11 mouse cellular contexts compared by ENCODE assay signal in genomic region chr9:63998026-63998425, GRCm38 (mm10). TPM values are rescaled to one million over a fixed set of nuclear protein-coding genes. Genes with fewer than 3 reads are reported as not detected.
DNase-seq lines count a peak whose midpoint lies in the region; ATAC-seq lines count a peak whose summit lies in the region.
"Had no signal": no experiment of that assay in that cellular context is flagged by ENCODE, and none has a peak within 500 bp of the region (broad histone marks: within the 10 kb centered on the region; RNA-seq: fewer than 3 reads in every experiment).

No protein-coding gene starts in this region.

- no peak overlapping the region for H3K4me3 ChIP-seq in forebrain, embryonic 10.5 days
- no peak overlapping the region for H3K4me3 ChIP-seq in forebrain, embryonic 12.5 days (replicated peaks)
- no peak overlapping the region for H3K4me3 ChIP-seq in lung, embryonic 15.5 days
- H3K4me3 ChIP-seq in forebrain, embryonic 11.5 days (ENCODE audit: low read depth, low read length) = no peak overlapping the region
- H3K4me3 ChIP-seq in limb, embryonic 12.5 days (replicated peaks) = no peak overlapping the region
- H3K4me3 ChIP-seq: neural tube, embryonic 12.5 days had no signal

- peaks cover 50% of the 10 kb centered on the region for H3K4me1 ChIP-seq in forebrain, embryonic 10.5 days
- peaks cover 28% of the 10 kb centered on the region for H3K4me1 ChIP-seq in forebrain, embryonic 12.5 days
- H3K4me1 ChIP-seq in lung, embryonic 15.5 days = peaks cover 31% of the 10 kb centered on the region
- H3K4me1 ChIP-seq in forebrain, embryonic 11.5 days (replicated peaks; ENCODE audit: control insufficient read depth, insufficient read depth, low read length) = peaks cover 6% of the 10 kb centered on the region; the same call in 1 of the 2 replicates
- peaks cover 53% of the 10 kb centered on the region for H3K4me1 ChIP-seq in limb, embryonic 12.5 days (replicated peaks)

- DNase-seq in forebrain, embryonic 10.5 days (ENCODE audit: extremely low spot score, low spot score) = no peak
- no peak for DNase-seq in lung, postnatal 25 days (ENCODE audit: low spot score)
- DNase-seq in forebrain, embryonic 11.5 days (ENCODE audit: low spot score) = no peak
- DNase-seq in MN1 (ENCODE audit: low spot score) = no peak
- DNase-seq in frontal cortex, postnatal 25 days (ENCODE audit: low spot score in 2 of 2) = no peak
- DNase-seq: B cell, adult 2 months had no signal

- peaks cover 89% of the 10 kb centered on the region for H3K36me3 ChIP-seq in forebrain, embryonic 10.5 days (replicated peaks)
- no peaks in the 10 kb centered on the region; the same call in 1 of the 2 replicates for H3K36me3 ChIP-seq in forebrain, embryonic 12.5 days (replicated peaks)
- H3K36me3 ChIP-seq in lung, embryonic 15.5 days = peaks cover 59% of the 10 kb centered on the region
- H3K36me3 ChIP-seq in forebrain, embryonic 11.5 days (ENCODE audit: control insufficient read depth, insufficient read depth, low read length) = no peaks in the 10 kb centered on the region; the same call in 1 of the 2 replicates
- peaks cover 90% of the 10 kb centered on the region for H3K36me3 ChIP-seq in limb, embryonic 12.5 days

- no peak for ATAC-seq in forebrain, embryonic 12.5 days (ENCODE audit: low FRiP score)
- no peak for ATAC-seq in lung, embryonic 15.5 days (ENCODE audit: borderline replicate concordance, extremely low read depth, low FRiP score, low TSS enrichment)
- no peak for ATAC-seq in forebrain, embryonic 11.5 days (replicated peaks; ENCODE audit: low FRiP score)
- ATAC-seq in limb, embryonic 12.5 days (ENCODE audit: insufficient number of reproducible peaks, insufficient read depth, low FRiP score, low TSS enrichment, low read depth) = no peak

- no peaks in the 10 kb centered on the region for H3K9me3 ChIP-seq in forebrain, embryonic 10.5 days
- no peaks in the 10 kb centered on the region for H3K9me3 ChIP-seq in forebrain, embryonic 12.5 days
- H3K9me3 ChIP-seq in lung, embryonic 15.5 days = no peaks in the 10 kb centered on the region
- no peaks in the 10 kb centered on the region for H3K9me3 ChIP-seq in forebrain, embryonic 11.5 days (ENCODE audit: control insufficient read depth, low read length)
- H3K9me3 ChIP-seq in limb, embryonic 12.5 days = no peaks in the 10 kb centered on the region
- H3K9me3 ChIP-seq: neural tube, embryonic 12.5 days had no signal

- H3K9ac ChIP-seq in forebrain, embryonic 12.5 days = no peak overlapping the region
- no peak overlapping the region for H3K9ac ChIP-seq in lung, embryonic 15.5 days
- no peak overlapping the region for H3K9ac ChIP-seq in forebrain, embryonic 11.5 days (ENCODE audit: low read length)
- H3K9ac ChIP-seq in limb, embryonic 12.5 days (replicated peaks) = no peak overlapping the region; the same call in 1 of the 2 replicates
- H3K9ac ChIP-seq: neural tube, embryonic 12.5 days had no signal

- 83% methylated on average over 14 of the region's 14 CpGs for WGBS in forebrain, embryonic 10.5 days
- 77% methylated on average over 14 of the region's 14 CpGs for WGBS in forebrain, embryonic 12.5 days
- 72% methylated on average over 14 of the region's 14 CpGs for WGBS in lung, embryonic 15.5 days
- WGBS in forebrain, embryonic 11.5 days = 77% methylated on average over 14 of the region's 14 CpGs
- 71% methylated on average over 14 of the region's 14 CpGs for WGBS in limb, embryonic 12.5 days

- peak overlapping the region; percentile 45 for H3K27ac ChIP-seq in forebrain, embryonic 10.5 days
- no peak overlapping the region; the same call in 1 of the 2 replicates for H3K27ac ChIP-seq in forebrain, embryonic 12.5 days
- H3K27ac ChIP-seq in lung, embryonic 15.5 days = peak overlapping the region; percentile 14; the same call in 1 of the 2 replicates
- H3K27ac ChIP-seq in forebrain, embryonic 11.5 days (ENCODE audit: low read depth, low read length) = 0 out of 2 replicates have a peak overlapping the region, but pooled peaks have one; percentile 12
- H3K27ac ChIP-seq in limb, embryonic 12.5 days = peak overlapping the region; percentile 32
- H3K27ac ChIP-seq: neural tube, embryonic 12.5 days had no signal

- no peaks in the 10 kb centered on the region for H3K27me3 ChIP-seq in forebrain, embryonic 10.5 days (ENCODE audit: poor library complexity, severe bottlenecking)
- no peaks in the 10 kb centered on the region for H3K27me3 ChIP-seq in forebrain, embryonic 12.5 days
- no peaks in the 10 kb centered on the region for H3K27me3 ChIP-seq in lung, embryonic 15.5 days
- no peaks in the 10 kb centered on the region for H3K27me3 ChIP-seq in forebrain, embryonic 11.5 days (ENCODE audit: control insufficient read depth, insufficient read depth, low read length)
- H3K27me3 ChIP-seq in limb, embryonic 12.5 days = no peaks in the 10 kb centered on the region
- H3K27me3 ChIP-seq: neural tube, embryonic 12.5 days had no signal

- no peak overlapping the region for H3K4me2 ChIP-seq in forebrain, embryonic 12.5 days
- no peak overlapping the region for H3K4me2 ChIP-seq in lung, embryonic 15.5 days
- no peak overlapping the region for H3K4me2 ChIP-seq in forebrain, embryonic 11.5 days (ENCODE audit: low read depth, low read length, severe bottlenecking)
- H3K4me2 ChIP-seq in limb, embryonic 12.5 days = no peak overlapping the region
- H3K4me2 ChIP-seq: liver, embryonic 11.5 days; neural tube, embryonic 12.5 days had no signal

RNA-seq across cellular contexts. Expression of gene Smad6, which starts 23.8 kb away (rescaled TPM):
- 3.6 and 3.7 TPM in 2 replicates for polyA plus RNA-seq in forebrain, embryonic 10.5 days (2016; fragmentation: Nextera tagmentation; extraction: Ambion mirVana)
- polyA plus RNA-seq in forebrain, embryonic 12.5 days (2016; fragmentation: Nextera tagmentation; extraction: Ambion mirVana) = 5.2 and 6.5 TPM in 2 replicates
- polyA plus RNA-seq in lung, embryonic 15.5 days (2015; fragmentation: Nextera tagmentation; extraction: Ambion mirVana) = 13.2 and 14.1 TPM in 2 replicates
- polyA plus RNA-seq in forebrain, embryonic 11.5 days (2014; fragmentation: Nextera tagmentation; extraction: Ambion mirVana) = 6.5 and 7.4 TPM in 2 replicates
- polyA plus RNA-seq in limb, embryonic 12.5 days (2016; fragmentation: Nextera tagmentation; extraction: Ambion mirVana) = 23.5 and 23.9 TPM in 2 replicates
